Mouse (Mus musculus) lung, postnatal 25 days (tissue): ENCODE data around the gene Flad1.

Source experiments
- DNase-seq: peaks from one replicate; pipeline ENCODE4 v3.0.0; 2022; ENCODE audit warnings: low spot score

Gene Flad1

GRCm38 (mm10) chr3:89382033-89382882 is 29.4 kb downstream of the Flad1 start:
- no peak for DNase-seq

GRCm38 (mm10) chr3:89381233-89381632 is 30.4 kb downstream of the Flad1 start:
- DNase-seq = no peak

DNA sequence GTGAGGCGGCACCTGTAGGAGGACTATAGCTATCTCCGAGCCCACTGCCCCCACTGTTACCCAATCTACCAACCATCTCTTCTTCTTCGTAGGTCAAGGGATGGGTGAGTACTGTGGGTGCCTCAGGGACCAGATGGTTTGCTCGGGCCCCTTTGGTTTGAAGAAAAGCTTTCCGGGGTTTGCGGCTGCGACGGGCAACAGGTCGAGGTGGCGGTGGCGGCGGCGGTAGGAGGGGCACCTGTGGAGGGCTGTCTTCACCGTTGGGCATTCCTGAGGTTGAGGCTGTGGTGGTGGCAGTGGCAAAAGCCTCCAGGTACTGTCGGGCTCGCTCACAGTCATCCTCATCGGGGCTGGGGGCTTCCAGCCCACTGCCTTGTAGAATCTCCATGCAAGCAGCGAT is 31.0 kb downstream of the Flad1 start:
- no peak for DNase-seq

DNA sequence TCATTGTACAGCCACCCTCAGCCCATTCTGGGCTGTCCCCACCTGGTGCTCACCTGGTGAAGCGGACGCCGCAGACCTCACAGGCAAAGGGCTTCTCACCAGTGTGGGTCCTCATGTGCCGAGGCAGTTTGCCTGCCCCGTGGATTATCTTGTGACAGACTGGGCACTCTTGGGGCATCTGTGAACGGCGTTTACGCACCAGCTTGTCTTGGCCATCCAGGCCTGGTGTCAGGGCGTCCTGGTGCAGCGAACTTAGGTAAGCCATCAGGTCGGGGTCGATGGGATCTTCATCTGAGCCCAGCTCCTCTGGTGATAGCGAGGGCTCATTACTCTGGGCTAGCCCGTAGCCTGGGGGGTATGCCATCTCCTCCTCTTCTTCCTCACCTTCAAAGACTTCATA is 31.4 kb downstream of the Flad1 start:
- no peak for DNase-seq

- no peak for DNase-seq
Measured at GRCm38 (mm10) chr3:89379388-89380131, 32.1 kb downstream of the Flad1 start.

GRCm38 (mm10) chr3:89378394-89379067 is 33.1 kb downstream of the Flad1 start:
- no peak for DNase-seq

GRCm38 (mm10) chr3:89377831-89378230 is 33.8 kb downstream of the Flad1 start:
- DNase-seq = no peak

GRCm38 (mm10) chr3:89373581-89374231 is 38.0 kb downstream of the Flad1 start:
- no peak for DNase-seq

DNA sequence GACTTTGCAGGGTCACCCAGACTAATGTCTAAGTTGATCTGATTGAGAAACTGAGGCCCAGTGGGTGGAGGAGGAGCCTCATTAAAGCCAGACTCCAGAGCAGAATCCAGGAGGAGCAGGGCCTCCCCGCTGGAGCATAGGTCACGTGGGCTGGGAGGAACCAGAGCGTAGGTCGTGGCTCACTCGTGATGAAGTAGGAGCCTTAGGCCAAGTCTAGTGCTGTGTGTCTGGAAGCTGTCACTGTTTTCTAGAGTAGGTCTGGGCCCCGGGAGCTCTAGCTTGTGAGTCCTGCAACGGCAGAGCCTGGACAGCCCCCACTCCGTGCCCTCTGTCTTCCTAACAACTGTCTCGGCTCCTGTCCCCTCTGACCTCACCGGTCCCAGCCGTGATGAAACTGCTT is 44.3 kb downstream of the Flad1 start:
- no peak for DNase-seq

DNA sequence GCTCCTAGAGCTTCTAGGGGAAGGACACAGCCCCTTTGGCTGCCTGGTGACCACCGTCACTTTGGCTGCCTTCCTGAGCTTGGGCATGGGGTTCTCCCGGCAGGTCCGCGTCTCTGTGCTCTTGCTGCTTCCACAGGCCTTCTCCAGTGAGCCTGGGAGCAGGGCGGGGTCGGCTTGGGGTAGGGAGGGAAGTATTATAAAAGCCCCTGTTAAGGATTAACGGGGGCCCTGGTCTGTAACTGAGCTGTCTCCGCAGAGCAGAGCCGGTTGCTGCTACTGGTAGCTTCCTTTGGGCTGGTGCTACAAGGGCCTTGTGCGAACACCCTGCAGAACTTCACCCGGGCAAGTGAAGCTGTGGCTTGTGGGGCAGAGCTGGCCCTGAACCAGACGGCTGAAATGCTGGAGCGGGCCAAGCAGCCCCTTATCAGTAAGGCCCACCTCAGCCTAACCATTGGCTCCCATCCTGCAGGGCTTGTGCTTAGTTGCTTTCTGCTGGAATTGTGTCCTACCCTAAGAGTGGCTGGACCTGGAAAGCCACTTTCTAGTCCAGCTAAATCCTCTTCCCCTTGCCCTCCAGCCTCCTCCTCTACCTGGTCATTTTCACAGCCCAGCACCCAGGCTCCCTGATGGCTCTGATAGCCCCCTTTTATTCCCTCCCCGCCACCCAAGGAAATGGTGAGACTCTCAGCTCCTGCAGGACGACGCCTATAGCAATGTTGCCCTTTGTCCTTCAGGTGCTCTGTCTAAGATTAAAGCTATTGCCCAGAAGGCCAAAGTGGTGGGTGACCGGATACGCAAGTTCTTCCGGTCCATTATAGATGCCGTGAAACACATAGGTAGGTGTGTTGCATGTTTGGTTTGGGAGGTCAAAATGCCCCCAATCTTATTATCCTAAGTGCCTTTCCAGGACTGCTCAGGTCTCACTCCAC is 45.9 kb downstream of the Flad1 start:
- no peak for DNase-seq

DNA sequence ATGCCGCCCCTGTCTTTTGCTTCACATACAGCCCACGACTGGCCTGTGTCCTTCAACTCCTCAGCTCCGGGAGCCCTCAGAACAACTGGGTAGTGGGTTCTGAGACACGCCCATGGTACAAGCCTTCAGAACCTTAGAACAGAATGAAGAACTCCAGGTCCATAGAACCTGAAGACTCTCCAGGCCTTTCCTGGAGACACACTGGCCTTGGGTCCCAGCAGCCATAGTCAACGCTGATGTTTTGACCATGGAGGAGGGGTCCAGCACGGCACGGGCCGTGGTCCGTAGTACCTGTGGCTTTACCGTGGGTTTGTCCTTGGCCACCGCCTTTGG is 46.6 kb downstream of the Flad1 start, which contains the start of gene Dcst1:
Gene Dcst1, minus strand, starts transcription at position 101 of the 333 bp plus-strand sequence.
- no peak for DNase-seq

GRCm38 (mm10) chr3:89364631-89365030 is 47.0 kb downstream of the Flad1 start:
- DNase-seq = no peak

DNA sequence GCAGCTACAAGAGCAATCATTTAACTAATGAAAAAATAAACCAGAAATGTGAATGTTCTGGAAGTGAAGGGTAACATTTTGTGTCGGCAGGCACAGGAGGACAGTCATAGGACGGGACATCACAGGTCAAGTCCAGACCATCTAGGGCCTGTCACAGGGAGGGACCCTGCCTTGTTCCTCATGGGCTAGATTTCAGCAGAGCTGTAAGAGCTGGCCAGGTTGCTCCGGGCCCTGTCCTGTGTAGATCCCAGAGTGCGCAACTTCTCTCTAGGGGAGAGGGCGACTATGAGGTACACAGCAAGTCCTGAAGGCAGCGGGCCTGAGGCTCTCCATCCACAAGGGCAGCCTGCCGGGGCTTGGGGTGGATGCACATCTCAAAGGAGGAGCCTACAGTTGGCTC is 50.0 kb downstream of the Flad1 start, which contains the start of gene Dcst2:
Gene Dcst2, plus strand, starts transcription at position 301 of the 400 bp plus-strand sequence.
- no peak for DNase-seq

- no peak for DNase-seq
Measured at GRCm38 (mm10) chr3:89360237-89360636, 51.4 kb downstream of the Flad1 start.

GRCm38 (mm10) chr3:89359630-89360029 is 52.0 kb downstream of the Flad1 start:
- no peak for DNase-seq

DNA sequence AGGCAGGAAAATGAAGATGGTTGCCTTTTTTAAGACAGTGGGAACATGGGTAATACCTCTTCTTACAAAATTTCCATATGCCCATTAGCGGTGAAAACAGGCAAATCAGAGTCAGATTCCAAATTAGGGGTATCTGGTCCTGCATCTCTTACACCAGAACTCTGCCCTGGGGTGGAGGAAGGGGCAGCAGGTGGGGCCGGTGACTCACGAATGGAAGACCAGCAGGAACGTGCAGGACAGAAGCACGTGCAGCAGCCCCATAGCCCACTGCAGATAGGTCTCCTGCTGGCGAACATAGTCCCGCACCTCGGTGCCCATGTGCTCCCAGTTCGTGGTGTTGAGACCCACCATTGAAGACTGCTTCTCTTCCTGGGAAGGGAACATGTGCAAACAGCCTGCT is 55.6 kb downstream of the Flad1 start:
- DNase-seq = no peak

DNA sequence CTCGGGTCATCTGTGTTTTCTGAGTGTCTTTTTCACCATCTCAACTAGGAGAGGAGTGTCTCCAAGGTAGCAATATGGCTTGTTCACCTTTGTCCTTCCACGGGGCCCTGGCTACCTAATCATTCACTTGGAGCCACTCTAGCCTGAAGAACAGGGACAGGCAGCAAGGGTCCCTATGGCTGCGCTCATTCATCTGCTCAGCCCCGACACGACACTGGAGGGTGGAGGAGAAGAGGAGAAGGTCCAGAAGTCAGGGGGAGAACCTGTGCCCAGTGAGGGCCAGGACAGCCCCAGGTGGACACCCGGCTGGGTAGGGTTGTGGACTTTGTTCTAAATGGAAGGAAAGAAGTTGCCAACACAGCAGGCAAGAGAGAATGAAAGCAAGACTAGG is 56.2 kb downstream of the Flad1 start:
- no peak for DNase-seq

- DNase-seq = peak; percentile 89
Measured at GRCm38 (mm10) chr3:89354816-89355511, 56.7 kb downstream of the Flad1 start.

- DNase-seq = peak; percentile 38
Measured at GRCm38 (mm10) chr3:89351271-89351670, 60.4 kb downstream of the Flad1 start.
